In genomic region chr3:89727028-89727427, GRCm38 (mm10) we compare ENCODE assay signal across 8 mouse cellular contexts. TPM values are rescaled to one million over a fixed set of nuclear protein-coding genes. Genes with fewer than 3 reads are reported as not detected.
DNase-seq lines count a peak whose midpoint lies in the region; ATAC-seq and TF ChIP-seq lines count a peak whose summit lies in the region.

No protein-coding gene starts in this region.

- H3K27ac ChIP-seq in limb, embryonic 14.5 days (replicated peaks; ENCODE audit: low read depth, low read length), result no peak overlapping the region

- TF ChIP-seq POLR2A in limb, embryonic 14.5 days (IDR thresholded peaks at IDR 0.05; ENCODE audit: borderline replicate concordance, extremely low read depth, insufficient read depth, insufficient read length), result no peak

- H3K4me3 ChIP-seq in limb, embryonic 14.5 days (replicated peaks; ENCODE audit: low read length), result no peak overlapping the region

- no peak for ATAC-seq in limb, embryonic 14.5 days (ENCODE audit: low FRiP score, low read depth)

- no peaks in the 10 kb centered on the region for H3K9me3 ChIP-seq in limb, embryonic 14.5 days (ENCODE audit: control insufficient read depth, low read length)

- no peaks in the 10 kb centered on the region for H3K27me3 ChIP-seq in limb, embryonic 14.5 days (ENCODE audit: control insufficient read depth, insufficient read depth, low read length)

- peak; percentile 22 for DNase-seq in gastrocnemius, postnatal 14 days
- DNase-seq in gastrocnemius, adult 8-10 months (ENCODE audit: low spot score in 2 of 2), result no peak
- DNase-seq in B cell, adult 2 months, result peak; percentile 63 to 65
- peak; percentile 77 to 86 for DNase-seq in adrenal gland, adult (ENCODE audit: inconsistent age in 2 of 2, low spot score in 1 of 2)
- peak; percentile 34 for DNase-seq in fibroblast of lung, adult 2 months (ENCODE audit: low read depth)
- peak; percentile 21 for DNase-seq in limb, embryonic 14.5 days (ENCODE audit: low spot score)
- peak; percentile 45 for DNase-seq in retina, postnatal 1 day
- DNase-seq in yolk sac, embryonic 10.5 days (ENCODE audit: low spot score), result no peak

- no peak overlapping the region for H3K4me2 ChIP-seq in limb, embryonic 14.5 days (replicated peaks; ENCODE audit: low read depth, low read length, severe bottlenecking)

- H3K4me1 ChIP-seq in limb, embryonic 14.5 days (ENCODE audit: control insufficient read depth, insufficient read depth, low read length), result peaks cover 8% of the 10 kb centered on the region

- no peak overlapping the region for H3K9ac ChIP-seq in limb, embryonic 14.5 days (ENCODE audit: low read depth, low read length, severe bottlenecking)

- H3K36me3 ChIP-seq in limb, embryonic 14.5 days (ENCODE audit: control insufficient read depth, insufficient read depth, low read length), result no peaks in the 10 kb centered on the region

- intact Hi-C loops in gastrocnemius, postnatal 14 days (cut with DNase I; ENCODE audit: low total_unique reads), result no loop called here

- 19% methylated on average over 4 of the region's 4 CpGs for WGBS in limb, embryonic 14.5 days

RNA-seq across cellular contexts. Expression of gene Adar, which starts 12.2 kb away (rescaled TPM):
- total RNA-seq in gastrocnemius, postnatal 14 days (2021), result 1 to 10 TPM; 4.2 to 4.4 TPM
- total RNA-seq in gastrocnemius, adult 8-10 months (2022), result 1 to 10 TPM; 1.4 to 2.2 (median 1.8) TPM
- 29.3 and 31.8 TPM in 2 replicates for polyA plus RNA-seq in limb, embryonic 14.5 days (2012; rRNA removed)
- 10.8 and 14.7 TPM in 2 replicates for polyA plus RNA-seq in limb, embryonic 14.5 days (2014; fragmentation: Nextera tagmentation; extraction: Ambion mirVana)

RNA-seq across cellular contexts. Expression of gene Chrnb2, which starts 37.4 kb away (rescaled TPM):
- under 1 TPM; 0.12 to 0.13 TPM for total RNA-seq in gastrocnemius, postnatal 14 days (2021)
- total RNA-seq in gastrocnemius, adult 8-10 months (2022), result under 1 TPM; 0.09 to 0.27 (median 0.15) TPM
- 0.43 and 0.64 TPM in 2 replicates for polyA plus RNA-seq in limb, embryonic 14.5 days (2012; rRNA removed)
- 0.37 and 0.55 TPM in 2 replicates for polyA plus RNA-seq in limb, embryonic 14.5 days (2014; fragmentation: Nextera tagmentation; extraction: Ambion mirVana)

RNA-seq across cellular contexts. Expression of gene Ube2q1, which starts 46.4 kb away (rescaled TPM):
- total RNA-seq in gastrocnemius, postnatal 14 days (2021), result 10 to 100 TPM; 12.7 to 14.9 TPM
- 10 to 100 TPM; 10.6 to 15.7 (median 12.3) TPM for total RNA-seq in gastrocnemius, adult 8-10 months (2022)
- polyA plus RNA-seq in limb, embryonic 14.5 days (2012; rRNA removed), result 45.8 and 47.0 TPM in 2 replicates
- 24.0 TPM in 2 replicates for polyA plus RNA-seq in limb, embryonic 14.5 days (2014; fragmentation: Nextera tagmentation; extraction: Ambion mirVana)

Comparison
In these comparisons a context has a peak if more than half of its experiments do, and no peak if none do; other contexts are left out.
1. DNase-seq: peak in gastrocnemius, postnatal 14 days (single experiment), B cell, adult 2 months (2 of 2), adrenal gland, adult (2 of 2), fibroblast of lung, adult 2 months (single experiment), limb, embryonic 14.5 days (single experiment) and retina, postnatal 1 day (single experiment); none in gastrocnemius, adult 8-10 months (0 of 2) and yolk sac, embryonic 10.5 days (single experiment).